Mouse (Mus musculus) lung, embryonic 14.5 days (tissue): ENCODE measurements around the gene Ccser1. TPM values are rescaled to one million over a fixed set of nuclear protein-coding genes. Genes with fewer than 3 reads are reported as not detected.
"Not testable (repeated sequence)": the region's sequence is repeated elsewhere in the genome, so short reads cannot be mapped to it uniquely, and the experiment has no call there.

Experiments used
- ATAC-seq: fragments of 200-750 bp; cut with Nextera tagmentation; 2 replicates; pipeline ENCODE4 v1.8.0; 2017; ENCODE audit warnings: mild to moderate bottlenecking, moderate TSS enrichment, moderate library complexity; ENCODE audit not compliant: insufficient read depth
- DNase-seq: peaks from one replicate; pipeline ENCODE4 v3.0.0-alpha.2; 2015
- H3K27ac ChIP-seq: fragments of 300-500 bp; sonication (generic); 2 replicates; pipeline ENCODE4 v1.5.1; 2014; ENCODE audit warnings: low read depth, mild to moderate bottlenecking, moderate library complexity
- H3K27me3 ChIP-seq: fragments of 300-500 bp; sonication (generic); 2 replicates; pipeline ENCODE4 v1.6.1; 2014; ENCODE audit warnings: low read length, control low read depth; ENCODE audit not compliant: insufficient read depth
- H3K36me3 ChIP-seq: fragments of 300-500 bp; sonication (generic); 2 replicates; pipeline ENCODE4 v1.6.1; 2014; ENCODE audit warnings: control low read depth; ENCODE audit not compliant: insufficient read depth
- H3K4me1 ChIP-seq: fragments of 300-500 bp; sonication (generic); 2 replicates; pipeline ENCODE4 v1.6.1; 2014; ENCODE audit warnings: antibody characterized with exemption, control low read depth; ENCODE audit not compliant: insufficient read depth
- H3K4me2 ChIP-seq: fragments of 300-500 bp; sonication (generic); 2 replicates; pipeline ENCODE4 v1.6.1; 2014; ENCODE audit warnings: mild to moderate bottlenecking
- H3K4me3 ChIP-seq: fragments of 300-500 bp; sonication (generic); 2 replicates; pipeline ENCODE4 v1.5.1; 2014; ENCODE audit warnings: low read depth, low read length
- H3K9ac ChIP-seq: fragments of 300-500 bp; sonication (generic); 2 replicates; pipeline ENCODE4 v1.6.1; 2014
- H3K9me3 ChIP-seq: fragments of 300-500 bp; sonication (generic); 2 replicates; pipeline ENCODE4 v1.6.1; 2016; ENCODE audit warnings: low read depth, low read length, control low read depth
- CTCF ChIP-seq: IDR thresholded peaks from 2 replicates; pipeline ENCODE4 v1.5.1; 2016; ENCODE audit warnings: antibody characterized with exemption, low read depth
- WGBS: fragments of 180-500 bp; shearing (Covaris S2); extraction: QIAGEN DNeasy Blood & Tissue Kit; methylation state at CpG from one replicate; pipeline ENCODE4 v1.1.7; 2014; 5-methylcytosine and 5-hydroxymethylcytosine counted together
- polyA plus RNA-seq: library from polyadenylated mRNA; unstranded; fragments of >200 nt; fragmentation: Nextera tagmentation; extraction: Ambion mirVana; gene quantifications from 2 replicates; pipeline ENCODE4 v1.2.1, GENCODE M21; 2014

The Ccser1 gene
- polyA plus RNA-seq, 1 experiment from 2014 or later = 8.9 TPM

GRCm38 (mm10) chr6:61242556-61242955 lies 62.4 kb downstream of the Ccser1 start:
- no peaks in the 10 kb centered on the region for H3K4me1 ChIP-seq
- H3K4me2 ChIP-seq = no peak overlapping the region
- no peaks in the 10 kb centered on the region for H3K27me3 ChIP-seq
- H3K36me3 ChIP-seq = no peaks in the 10 kb centered on the region
- no peak for TF ChIP-seq CTCF
- ATAC-seq (no peak), DNase-seq (no peak)
- H3K4me3 ChIP-seq = no peak overlapping the region
- 83% methylated on average over 3 of the region's 3 CpGs for WGBS
- H3K9me3 ChIP-seq = no peaks in the 10 kb centered on the region
- no peak overlapping the region for H3K9ac ChIP-seq
- no peak overlapping the region for H3K27ac ChIP-seq

GRCm38 (mm10) chr6:61246523-61246922 lies 66.4 kb downstream of the Ccser1 start:
- DNase-seq (no peak), ATAC-seq (no peak)
- TF ChIP-seq CTCF = no peak
- Histone ChIP-seq H3K27ac (peak overlapping the region; percentile 50), H3K4me1 (no peaks in the 10 kb centered on the region), H3K27me3 (no peaks in the 10 kb centered on the region), H3K4me2 (no peak overlapping the region), H3K9ac (no peak overlapping the region), H3K4me3 (no peak overlapping the region), H3K9me3 (no peaks in the 10 kb centered on the region), H3K36me3 (no peaks in the 10 kb centered on the region)
- 57% methylated on average over 4 of the region's 4 CpGs for WGBS

- ATAC-seq (no peak), DNase-seq (no peak)
- no peak for TF ChIP-seq CTCF
- Histone ChIP-seq H3K4me3 (no peak overlapping the region), H3K27ac (no peak overlapping the region), H3K9me3 (no peaks in the 10 kb centered on the region), H3K27me3 (no peaks in the 10 kb centered on the region), H3K4me2 (no peak overlapping the region), H3K4me1 (no peaks in the 10 kb centered on the region), H3K9ac (no peak overlapping the region), H3K36me3 (no peaks in the 10 kb centered on the region)
- WGBS = 70% methylated on average over 4 of the region's 4 CpGs
Observed at GRCm38 (mm10) chr6:61247842-61248472, 67.8 kb downstream of the Ccser1 start.

GRCm38 (mm10) chr6:61248700-61249099 lies 68.6 kb downstream of the Ccser1 start:
- H3K4me3 ChIP-seq = no peak overlapping the region
- no peaks in the 10 kb centered on the region for H3K9me3 ChIP-seq
- DNase-seq (no peak), ATAC-seq (no peak)
- WGBS = 77% methylated on average over 2 of the region's 2 CpGs
- no peak overlapping the region for H3K27ac ChIP-seq
- TF ChIP-seq CTCF = peak; percentile 14; the same call in 1 of the 2 replicates
- no peak overlapping the region for H3K9ac ChIP-seq
- no peaks in the 10 kb centered on the region for H3K36me3 ChIP-seq
- no peaks in the 10 kb centered on the region for H3K27me3 ChIP-seq
- no peaks in the 10 kb centered on the region for H3K4me1 ChIP-seq
- H3K4me2 ChIP-seq = no peak overlapping the region

GRCm38 (mm10) chr6:61251232-61251631 lies 71.1 kb downstream of the Ccser1 start:
- no peak overlapping the region for H3K4me3 ChIP-seq
- WGBS = 68% methylated on average over 1 of the region's 1 CpGs
- no peaks in the 10 kb centered on the region for H3K4me1 ChIP-seq
- no peak overlapping the region for H3K4me2 ChIP-seq
- ATAC-seq (no peak), DNase-seq (no peak)
- no peak overlapping the region for H3K9ac ChIP-seq
- H3K36me3 ChIP-seq = no peaks in the 10 kb centered on the region
- H3K27ac ChIP-seq = no peak overlapping the region
- no peaks in the 10 kb centered on the region for H3K9me3 ChIP-seq
- TF ChIP-seq CTCF = no peak
- H3K27me3 ChIP-seq = no peaks in the 10 kb centered on the region

- no peak overlapping the region for H3K4me2 ChIP-seq
- no peak for ATAC-seq
- no peak overlapping the region for H3K4me3 ChIP-seq
- TF ChIP-seq CTCF = no peak
- no peaks in the 10 kb centered on the region for H3K36me3 ChIP-seq
- no peak for DNase-seq
- no peaks in the 10 kb centered on the region for H3K27me3 ChIP-seq
- WGBS = 71% methylated on average over 7 of the region's 7 CpGs
- H3K9ac ChIP-seq = no peak overlapping the region
- H3K27ac ChIP-seq = no peak overlapping the region
- no peaks in the 10 kb centered on the region for H3K9me3 ChIP-seq
- no peaks in the 10 kb centered on the region for H3K4me1 ChIP-seq
Observed at GRCm38 (mm10) chr6:61252912-61253311, 72.8 kb downstream of the Ccser1 start.

- ATAC-seq, H3K27me3 ChIP-seq, DNase-seq: not testable (repeated sequence)
Observed at GRCm38 (mm10) chr6:61255874-61256273, 75.8 kb downstream of the Ccser1 start.

More at GRCm38 (mm10) chr6:61255874-61256273, 75.8 kb downstream of the Ccser1 start:
- H3K9ac ChIP-seq, H3K27ac ChIP-seq, H3K36me3 ChIP-seq, H3K9me3 ChIP-seq, H3K4me1 ChIP-seq, H3K4me3 ChIP-seq, H3K4me2 ChIP-seq: not testable (repeated sequence)
- no CpG with 5 or more reads among the region's 1 CpGs for WGBS
